Mouse (Mus musculus) kidney, postnatal 36 days (tissue): ENCODE measurements around the gene Smim24.

Source experiments
- DNase-seq, 2 experiments: peaks; one replicate each; pipeline ENCODE4 v3.0.0; 2021 to 2022; ENCODE audit warnings: mixed read lengths in 2 of 2

Gene Smim24

DNA sequence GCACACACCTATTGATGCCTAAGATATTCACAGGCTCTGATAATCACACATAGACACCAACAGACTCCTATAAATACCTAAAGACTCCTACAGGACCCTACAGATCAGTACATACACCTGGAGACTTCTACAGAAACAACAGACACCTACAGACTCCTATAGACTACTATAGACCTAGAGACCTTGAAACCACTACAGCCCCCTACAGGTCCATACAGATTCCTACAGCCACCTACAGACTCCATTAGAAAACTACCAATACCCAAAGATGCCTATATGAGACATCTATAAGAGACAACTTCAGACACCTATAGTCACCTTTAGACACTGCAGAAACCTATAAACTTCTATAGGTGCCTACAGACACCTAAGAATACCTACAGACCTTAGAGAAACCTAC, 48.2 kb downstream of the Smim24 start:
- no peak for DNase-seq
